Mouse (Mus musculus): ENCODE measurements around the gene Cdkal1. TPM values are rescaled to one million over a fixed set of nuclear protein-coding genes. Genes with fewer than 3 reads are reported as not detected.

The Cdkal1 gene
- total RNA-seq, 1 experiment from 2014 or later: 28.4 TPM

- DNase-seq: no peak
Observed at GRCm38 (mm10) chr13:29699896-29700295, 155.6 kb downstream of the Cdkal1 start.

DNA sequence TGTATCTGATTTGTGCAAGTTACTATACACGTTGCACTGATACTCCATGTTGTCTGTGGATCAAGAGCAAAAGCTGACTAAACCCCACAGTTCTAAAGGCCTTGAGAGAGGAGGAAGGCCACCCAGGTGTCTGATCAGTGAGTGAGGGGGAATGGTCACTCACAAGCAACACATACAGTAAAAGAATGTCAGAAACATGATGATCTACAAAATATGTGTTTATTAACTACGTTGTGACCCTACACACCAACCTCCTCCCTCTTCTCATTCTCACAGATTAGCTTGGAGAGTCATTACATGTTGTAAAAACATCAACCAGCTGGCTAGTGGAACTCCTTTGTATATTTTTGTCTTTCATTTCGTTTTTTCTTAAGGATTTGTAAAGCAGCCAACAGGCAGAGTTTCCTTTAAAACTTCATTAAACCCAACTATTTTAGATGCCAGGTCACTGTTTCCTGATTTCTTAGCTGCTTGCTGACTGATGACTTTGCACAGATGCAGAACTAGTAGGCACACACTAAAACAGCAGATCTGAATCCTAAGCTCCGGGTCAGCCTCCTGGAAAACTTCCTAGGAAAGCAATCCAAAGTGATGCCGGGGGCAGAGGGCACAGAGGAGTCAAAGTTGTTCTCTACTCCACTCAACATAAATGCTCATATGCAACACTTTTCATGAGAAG lies 157.0 kb downstream of the Cdkal1 start:
- DNase-seq: no peak

DNA sequence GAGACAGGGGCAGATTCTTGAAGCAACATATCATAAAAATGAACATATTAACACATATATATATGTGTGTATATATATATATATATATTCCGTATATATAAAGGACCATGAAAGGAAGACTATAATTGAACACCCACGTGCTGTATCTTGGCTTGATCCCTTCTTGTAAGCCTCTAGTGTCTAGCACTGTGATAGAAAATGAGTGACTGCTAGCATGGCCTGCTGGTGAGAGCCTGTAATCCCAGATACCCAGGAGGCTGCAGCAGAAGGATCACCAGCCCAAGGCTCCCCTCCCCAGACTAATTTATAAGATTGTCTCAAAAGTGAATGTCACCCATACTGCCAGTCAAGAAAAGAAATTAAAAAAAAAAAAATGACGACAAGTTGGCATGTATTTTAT lies 158.2 kb downstream of the Cdkal1 start:
- no peak for DNase-seq

DNA sequence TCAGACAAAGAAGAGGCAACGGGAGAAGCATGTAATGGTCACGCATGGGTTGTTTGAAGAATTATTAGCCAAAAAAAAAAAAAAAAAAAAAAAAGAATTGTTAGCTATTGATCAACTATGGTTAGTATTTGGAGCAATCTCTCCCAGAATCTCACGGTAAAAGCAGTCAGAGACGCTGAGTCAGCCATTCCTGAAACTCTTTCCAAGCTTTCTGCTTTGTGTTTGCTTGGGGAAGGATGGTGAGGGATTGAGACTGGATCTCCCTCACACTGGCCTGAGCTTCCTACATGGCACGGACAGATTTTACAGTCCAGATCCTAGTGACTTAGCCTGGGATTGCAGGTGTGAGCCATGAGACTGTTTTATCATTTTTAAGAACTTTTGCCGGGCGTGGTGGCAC lies 164.7 kb downstream of the Cdkal1 start:
- no peak for DNase-seq

DNA sequence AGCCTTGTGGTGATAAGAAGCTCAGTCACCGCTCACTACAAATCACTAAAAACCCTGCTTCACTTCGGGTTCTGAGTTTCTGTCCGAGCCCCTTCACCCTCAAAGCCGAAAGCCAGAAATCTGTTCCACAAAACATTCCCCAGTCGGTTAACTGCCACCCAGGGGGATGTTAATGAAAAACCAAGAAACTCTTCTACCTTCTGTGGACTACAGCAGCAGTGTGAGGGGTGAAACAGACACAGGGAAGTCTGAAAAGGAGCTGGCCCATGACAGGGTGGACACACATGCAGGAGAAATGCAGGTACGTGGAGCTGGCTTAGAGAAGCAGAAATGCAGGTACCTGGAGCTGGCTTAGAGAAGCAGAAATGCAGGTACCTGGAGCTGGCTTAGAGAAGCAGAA lies 166.6 kb downstream of the Cdkal1 start:
- no peak for DNase-seq

DNA sequence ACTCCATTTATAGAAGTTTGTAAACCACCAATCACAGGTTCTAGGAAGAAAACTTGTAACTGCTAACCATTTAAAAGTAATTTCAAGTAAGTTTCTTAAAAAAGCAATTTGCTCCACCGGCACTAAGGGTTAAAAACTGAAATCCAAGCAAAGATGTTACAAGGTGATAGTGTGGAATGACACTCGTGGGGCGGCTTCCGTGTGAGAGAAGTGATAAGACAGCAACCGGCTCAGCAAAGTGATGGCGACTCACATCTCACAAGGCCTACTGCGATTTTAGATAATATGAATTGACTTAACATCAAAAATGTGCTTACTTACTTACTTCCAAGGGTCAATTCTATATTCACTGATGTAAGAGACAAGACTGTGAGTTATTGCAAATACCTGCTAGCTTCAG lies 167.6 kb downstream of the Cdkal1 start:
- DNase-seq: no peak

DNA sequence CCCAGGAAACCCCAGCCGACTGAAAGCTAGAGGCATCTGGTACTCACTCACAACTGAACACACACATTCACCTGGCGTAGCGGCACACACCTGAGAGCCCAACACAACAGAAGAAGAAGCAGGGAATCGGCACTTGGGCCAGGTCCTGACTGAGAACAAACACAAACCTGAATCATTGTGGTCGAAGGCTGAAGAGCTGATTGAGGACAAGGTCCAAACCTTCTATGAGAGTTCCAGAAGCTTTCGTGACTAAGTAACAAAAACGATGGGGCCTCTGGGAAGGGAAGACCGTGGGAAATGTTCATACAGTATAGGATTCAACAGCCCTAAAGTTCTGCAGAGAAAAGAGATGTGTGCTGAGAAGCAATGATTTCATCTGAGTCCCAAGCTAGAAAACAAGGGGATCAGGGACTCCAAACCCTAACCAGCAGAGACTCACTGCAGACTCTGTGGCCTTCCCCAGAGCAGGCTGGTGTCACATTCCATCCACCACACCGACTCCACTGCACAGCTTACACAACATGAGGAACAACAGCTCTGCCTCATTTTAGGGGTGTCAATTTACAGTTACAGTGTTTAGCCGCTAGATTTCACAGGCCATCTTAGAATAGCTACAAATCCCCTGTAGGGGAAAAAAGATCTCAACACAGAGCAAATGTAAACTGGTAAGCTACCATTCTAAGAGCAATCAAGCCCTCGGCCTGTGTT lies 175.8 kb downstream of the Cdkal1 start:
- DNase-seq: no peak

- no peak for DNase-seq
Observed at GRCm38 (mm10) chr13:29677559-29677958, 177.9 kb downstream of the Cdkal1 start.

DNA sequence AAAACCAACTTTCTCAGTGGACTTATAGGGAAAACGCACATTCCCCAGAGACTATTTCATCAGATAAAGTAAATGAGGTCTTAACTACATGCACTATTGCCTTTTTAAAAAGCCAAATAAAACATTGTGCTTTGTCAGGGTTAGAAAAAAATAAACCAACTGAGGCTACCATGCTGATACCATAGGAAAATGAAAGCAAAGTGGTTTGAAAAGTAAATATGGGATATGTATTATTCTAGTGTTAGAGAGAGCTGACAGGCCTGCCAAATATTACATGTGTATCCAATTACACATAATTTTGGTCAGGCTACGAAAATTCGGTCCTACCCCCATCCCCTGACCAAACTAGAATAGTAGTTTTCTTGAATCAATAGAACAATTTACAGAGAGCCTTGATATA lies 184.8 kb downstream of the Cdkal1 start:
- DNase-seq: no peak

GRCm38 (mm10) chr13:29663908-29664307 lies 191.6 kb downstream of the Cdkal1 start:
- no peak for DNase-seq

- no peak for DNase-seq
Observed at GRCm38 (mm10) chr13:29655841-29656365, 199.6 kb downstream of the Cdkal1 start.

DNA sequence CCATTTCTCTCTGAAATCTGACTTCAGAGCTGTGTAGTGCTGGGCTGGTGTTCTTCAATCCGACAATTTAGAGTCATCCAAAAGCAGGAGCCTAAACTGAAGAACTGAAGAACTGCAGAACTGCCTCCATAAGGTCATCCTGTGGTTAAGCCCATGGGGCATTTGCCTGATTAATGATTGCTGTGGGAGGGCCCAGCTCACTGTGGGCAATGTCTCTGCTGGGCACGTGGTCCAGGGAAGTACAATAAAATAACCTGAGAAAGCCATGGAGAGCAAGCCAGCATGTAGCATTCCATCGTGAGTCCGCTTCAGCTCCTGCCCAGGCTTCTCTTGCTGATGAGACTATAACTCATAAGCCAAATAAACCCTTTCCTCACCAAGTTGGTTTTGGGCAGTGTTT lies 202.1 kb downstream of the Cdkal1 start:
- peak; percentile 15 for DNase-seq

DNA sequence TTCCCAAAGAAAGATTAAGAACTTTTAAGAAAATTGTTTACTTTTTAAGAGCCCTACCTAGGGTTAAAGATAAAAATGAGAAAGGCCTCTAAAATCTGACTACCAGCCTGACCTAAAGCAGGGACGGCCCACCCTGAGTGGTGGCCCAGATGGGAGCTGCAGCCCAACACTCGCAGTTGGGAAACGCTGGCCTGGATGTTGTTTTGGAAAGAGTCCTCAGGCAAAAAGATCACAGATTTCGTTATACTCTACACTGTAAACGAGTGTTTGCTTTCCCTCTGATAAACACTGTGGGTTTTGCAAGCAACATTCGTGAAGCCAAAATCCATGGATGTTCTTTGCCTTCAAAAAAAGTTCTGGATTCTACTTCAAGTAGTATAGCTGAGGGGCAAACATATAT lies 202.7 kb downstream of the Cdkal1 start:
- DNase-seq: peak; percentile 21

- DNase-seq: no peak
Observed at GRCm38 (mm10) chr13:29650576-29651236, 204.8 kb downstream of the Cdkal1 start.

- DNase-seq: no peak
Observed at GRCm38 (mm10) chr13:29649593-29649992, 205.9 kb downstream of the Cdkal1 start.

GRCm38 (mm10) chr13:29642226-29642625 lies 213.2 kb downstream of the Cdkal1 start:
- DNase-seq: no peak

- DNase-seq: no peak
Observed at GRCm38 (mm10) chr13:29641200-29641599, 214.3 kb downstream of the Cdkal1 start.

- DNase-seq: no peak
Observed at GRCm38 (mm10) chr13:29640186-29640585, 215.3 kb downstream of the Cdkal1 start.

DNA sequence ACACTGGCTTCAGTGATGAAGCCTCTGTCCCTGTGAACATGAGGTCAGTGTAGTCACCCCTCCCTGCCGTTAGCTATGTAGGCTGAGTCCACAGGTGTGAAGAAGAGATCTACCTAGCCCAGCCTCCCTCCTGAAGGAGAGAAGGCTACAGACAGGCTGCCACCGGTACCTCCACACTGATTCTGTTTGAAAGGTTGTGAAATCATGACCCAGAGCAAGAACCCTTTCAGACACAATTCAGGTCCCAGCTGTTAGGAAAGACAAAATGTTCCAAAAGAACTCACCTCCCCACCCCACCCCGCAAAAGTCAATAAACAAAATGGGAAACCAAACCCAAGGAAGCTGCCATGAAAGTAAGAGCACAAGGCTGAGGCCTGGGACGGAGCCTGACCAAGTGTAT lies 217.2 kb downstream of the Cdkal1 start:
- no peak for DNase-seq

- peak; percentile 62 for DNase-seq
Observed at GRCm38 (mm10) chr13:29637788-29638187, 217.7 kb downstream of the Cdkal1 start.

DNA sequence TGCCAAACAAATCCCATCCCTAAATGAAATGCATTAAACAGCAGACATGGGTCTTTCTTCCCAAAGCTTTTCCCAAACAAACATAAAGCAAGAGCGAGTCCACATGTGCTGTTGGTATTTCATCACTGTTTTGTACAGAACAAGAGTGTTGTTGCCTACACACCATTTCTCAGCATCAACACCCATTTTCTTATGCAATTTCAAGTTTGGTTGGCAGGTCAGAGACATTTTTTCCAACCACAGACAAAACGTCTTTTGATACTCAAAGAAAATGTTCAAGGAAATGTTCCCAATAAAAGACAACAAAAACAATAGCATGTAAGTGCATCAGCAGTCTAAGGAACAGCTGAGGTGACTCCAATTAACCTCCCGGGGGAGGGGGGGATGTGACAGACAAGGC lies 219.9 kb downstream of the Cdkal1 start:
- DNase-seq: no peak

DNA sequence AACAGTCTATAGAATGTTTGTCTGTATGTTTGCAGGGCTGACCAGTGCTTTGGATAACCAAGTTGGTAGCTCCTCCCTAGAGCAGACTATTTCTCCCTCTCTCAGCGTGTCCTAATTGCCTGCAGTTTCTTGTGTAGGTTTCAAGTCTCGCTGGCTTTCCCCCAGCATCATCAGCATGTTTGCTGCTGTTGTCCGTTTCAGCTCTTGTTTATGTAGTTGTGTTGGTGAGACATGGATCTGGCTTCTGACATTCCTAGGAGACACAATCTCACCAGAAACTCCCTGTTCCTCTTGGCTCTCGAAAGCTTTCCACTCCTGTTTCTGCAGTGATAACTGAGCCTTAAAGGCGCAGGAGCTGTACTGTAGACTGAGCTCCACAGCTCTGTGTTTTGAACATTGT lies 224.1 kb downstream of the Cdkal1 start:
- DNase-seq: no peak

DNA sequence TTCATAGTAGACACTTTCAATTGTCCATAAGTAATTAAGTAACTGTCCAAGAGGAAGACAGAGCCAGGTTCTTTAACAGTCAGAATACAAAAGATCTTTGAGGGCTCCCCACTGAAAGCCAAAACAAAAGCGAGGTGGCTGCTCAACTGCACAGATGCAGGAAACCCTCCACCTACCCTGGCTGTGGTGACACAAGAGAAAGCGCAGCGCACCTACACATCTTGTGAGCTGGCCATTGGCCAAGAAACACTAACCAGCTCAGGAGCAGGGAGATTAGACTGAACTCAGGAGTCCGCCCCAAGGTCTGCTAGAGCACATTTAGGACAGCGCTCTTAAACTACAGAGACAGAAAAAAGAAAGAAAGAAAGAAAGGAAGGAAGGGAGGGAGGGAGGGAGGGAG lies 226.9 kb downstream of the Cdkal1 start:
- peak; percentile 24 for DNase-seq
